Mouse (Mus musculus) forebrain, embryonic 11.5 days (tissue): ENCODE measurements at regions not wholly inside any gene's neighbourhood (a gene's known extent, or its start where the extent isn't known, plus 50 kb on each side); places are given as distances from the start of the nearest gene placed in this dataset.

Experiments
- ATAC-seq: fragments of 200-750 bp; cut with Nextera tagmentation; replicated peaks from 2 replicates; pipeline ENCODE4 v1.8.0; 2017; ENCODE audit warnings: moderate TSS enrichment; ENCODE audit not compliant: low FRiP score
- DNase-seq: peaks from one replicate; pipeline ENCODE4 v3.0.0-alpha.2; 2017; ENCODE audit warnings: low spot score
- H3K27ac ChIP-seq: fragments of 300-500 bp; sonication (generic); 2 replicates; pipeline ENCODE4 v1.5.1; 2014; ENCODE audit warnings: low read depth, low read length
- H3K27me3 ChIP-seq: fragments of 300-500 bp; sonication (generic); 2 replicates; pipeline ENCODE4 v1.6.1; 2014; ENCODE audit warnings: mild to moderate bottlenecking, low read length, mixed read lengths; ENCODE audit not compliant: control insufficient read depth, insufficient read depth
- H3K36me3 ChIP-seq: fragments of 300-500 bp; sonication (generic); 2 replicates; pipeline ENCODE4 v1.6.1; 2014; ENCODE audit warnings: mild to moderate bottlenecking, low read length, moderate library complexity, mixed read lengths; ENCODE audit not compliant: control insufficient read depth, insufficient read depth
- H3K4me1 ChIP-seq: fragments of 300-500 bp; sonication (generic); replicated peaks from 2 replicates; pipeline ENCODE4 v1.6.1; 2014; ENCODE audit warnings: low read length, mixed read lengths; ENCODE audit not compliant: control insufficient read depth, insufficient read depth
- H3K4me2 ChIP-seq: fragments of 300-500 bp; sonication (generic); 2 replicates; pipeline ENCODE4 v1.6.1; 2014; ENCODE audit warnings: low read depth, mild to moderate bottlenecking, low read length, moderate library complexity, mixed read lengths; ENCODE audit not compliant: severe bottlenecking
- H3K4me3 ChIP-seq: fragments of 300-500 bp; sonication (generic); 2 replicates; pipeline ENCODE4 v1.5.1; 2014; ENCODE audit warnings: low read depth, low read length
- H3K9ac ChIP-seq: fragments of 300-500 bp; sonication (generic); 2 replicates; pipeline ENCODE4 v1.6.1; 2014; ENCODE audit warnings: low read length
- H3K9me3 ChIP-seq: fragments of 300-500 bp; sonication (generic); 2 replicates; pipeline ENCODE4 v1.6.1; 2016; ENCODE audit warnings: low read length, mixed read lengths; ENCODE audit not compliant: control insufficient read depth
- WGBS: fragments of 180-500 bp; shearing (Covaris S2); extraction: QIAGEN DNeasy Blood & Tissue Kit; methylation state at CpG from one replicate; pipeline ENCODE4 v1.1.7; 2014; 5-methylcytosine and 5-hydroxymethylcytosine counted together

DNA sequence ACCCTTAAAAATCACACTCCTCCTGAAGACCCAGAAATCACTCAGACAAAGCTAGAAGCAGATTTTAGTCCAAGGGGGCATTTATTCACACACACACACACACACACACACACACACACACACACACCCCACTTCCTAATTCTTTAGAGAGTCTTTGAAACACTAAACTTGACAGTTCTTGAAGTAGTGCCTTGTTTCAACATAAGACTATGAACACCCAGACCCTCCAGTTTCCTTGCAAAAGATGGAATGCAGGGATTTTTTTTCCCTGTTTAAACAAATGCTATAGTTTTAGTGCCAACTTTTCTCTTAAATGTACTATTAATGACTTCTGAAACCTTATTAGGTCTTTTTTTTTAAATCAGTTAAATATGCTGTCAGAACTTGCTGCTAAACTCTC is 279.2 kb upstream of the Fat1 start:
- Histone ChIP-seq H3K27ac (no peak overlapping the region), H3K4me1 (no peaks in the 10 kb centered on the region), H3K4me3 (no peak overlapping the region), H3K27me3 (no peaks in the 10 kb centered on the region), H3K4me2 (no peak overlapping the region), H3K9me3 (no peaks in the 10 kb centered on the region), H3K9ac (no peak overlapping the region), H3K36me3 (no peaks in the 10 kb centered on the region)
- DNase-seq: no peak
- no peak for ATAC-seq

DNA sequence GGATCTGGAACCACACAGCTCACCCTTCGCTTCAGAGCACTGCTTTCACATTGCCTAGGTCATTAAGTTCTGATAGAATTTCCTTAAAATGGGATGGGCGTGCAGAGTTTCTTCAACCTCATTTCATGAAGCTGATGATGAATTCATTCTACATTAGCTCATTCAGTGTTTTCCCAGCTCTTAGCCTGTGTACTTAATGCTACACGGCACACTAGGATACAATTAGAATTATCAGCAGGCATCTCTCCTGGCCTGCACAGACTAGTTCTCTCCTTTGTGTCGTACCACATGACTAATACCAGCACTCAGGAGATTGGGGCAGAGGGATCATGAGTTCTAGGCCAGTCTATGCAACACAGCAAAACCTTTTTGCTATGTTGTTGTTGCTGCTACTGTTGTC is 278.8 kb upstream of the Fat1 start:
- Histone ChIP-seq H3K4me2 (no peak overlapping the region), H3K36me3 (no peaks in the 10 kb centered on the region), H3K4me3 (no peak overlapping the region), H3K9me3 (no peaks in the 10 kb centered on the region), H3K27me3 (no peaks in the 10 kb centered on the region), H3K9ac (no peak overlapping the region), H3K27ac (no peak overlapping the region), H3K4me1 (no peaks in the 10 kb centered on the region)
- DNase-seq: no peak
- no peak for ATAC-seq
- 82% methylated on average over 4 of the region's 4 CpGs for WGBS

GRCm38 (mm10) chr8:44661696-44662095 is 273.6 kb upstream of the Fat1 start:
- H3K4me1 ChIP-seq: no peaks in the 10 kb centered on the region
- H3K4me3 ChIP-seq: no peak overlapping the region
- no peaks in the 10 kb centered on the region for H3K9me3 ChIP-seq
- WGBS: 79% methylated on average over 2 of the region's 2 CpGs
- no peak overlapping the region for H3K9ac ChIP-seq
- no peak for ATAC-seq
- H3K27ac ChIP-seq: no peak overlapping the region
- no peak overlapping the region for H3K4me2 ChIP-seq
- no peak for DNase-seq
- no peaks in the 10 kb centered on the region for H3K36me3 ChIP-seq
- no peaks in the 10 kb centered on the region for H3K27me3 ChIP-seq

GRCm38 (mm10) chr8:44687126-44687525 is 248.1 kb upstream of the Fat1 start:
- Histone ChIP-seq H3K36me3 (no peaks in the 10 kb centered on the region), H3K4me1 (no peaks in the 10 kb centered on the region), H3K9ac (no peak overlapping the region), H3K9me3 (no peaks in the 10 kb centered on the region), H3K4me3 (no peak overlapping the region), H3K27ac (no peak overlapping the region), H3K4me2 (no peak overlapping the region), H3K27me3 (no peaks in the 10 kb centered on the region)
- 93% methylated on average over 9 of the region's 9 CpGs for WGBS
- DNase-seq (no peak), ATAC-seq (no peak)

DNA sequence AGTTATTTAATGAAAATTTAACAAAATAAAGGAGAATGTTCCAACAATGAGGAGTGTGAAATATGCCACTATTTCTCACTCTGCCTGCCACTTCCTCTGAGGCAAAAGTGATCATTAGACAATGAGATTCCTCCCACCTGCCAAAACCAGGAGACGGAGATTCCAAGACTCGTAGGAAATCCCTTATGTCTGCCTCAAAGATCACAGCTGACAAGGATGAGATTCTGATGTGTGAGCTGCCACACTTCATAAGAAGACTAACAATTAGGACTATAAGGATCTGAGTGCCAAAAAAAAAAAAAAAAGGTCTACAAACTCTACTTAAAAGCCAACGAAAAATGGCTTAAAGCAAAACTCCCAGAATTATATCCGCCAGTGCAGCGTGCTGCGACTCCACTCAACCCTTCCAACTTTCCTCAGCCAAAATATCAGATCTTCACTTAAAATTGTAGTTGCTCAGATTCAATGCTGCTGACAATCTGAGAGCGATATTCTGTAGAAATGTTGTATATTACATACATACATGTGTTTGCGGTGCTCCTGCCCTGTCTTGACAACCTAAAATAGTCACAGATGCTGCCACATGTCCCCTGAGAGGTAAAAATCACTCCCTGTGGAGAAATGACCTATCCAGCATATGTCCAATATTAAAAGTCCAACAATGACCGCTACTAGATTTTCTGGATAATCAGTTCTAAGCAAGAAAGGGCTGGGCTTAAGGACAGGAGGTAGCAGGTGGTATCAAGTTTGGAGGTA is 245.2 kb upstream of the Fat1 start:
- Histone ChIP-seq H3K9me3 (no peaks in the 10 kb centered on the region), H3K27me3 (no peaks in the 10 kb centered on the region), H3K4me3 (no peak overlapping the region), H3K27ac (no peak overlapping the region), H3K4me2 (no peak overlapping the region), H3K4me1 (no peaks in the 10 kb centered on the region), H3K9ac (no peak overlapping the region), H3K36me3 (no peaks in the 10 kb centered on the region)
- 92% methylated on average over 9 of the region's 9 CpGs for WGBS
- DNase-seq (no peak), ATAC-seq (no peak)

- 87% methylated on average over 4 of the region's 4 CpGs for WGBS
- Histone ChIP-seq H3K4me3 (no peak overlapping the region), H3K27me3 (no peaks in the 10 kb centered on the region), H3K9ac (no peak overlapping the region), H3K4me2 (no peak overlapping the region), H3K4me1 (no peaks in the 10 kb centered on the region), H3K27ac (no peak overlapping the region), H3K36me3 (no peaks in the 10 kb centered on the region), H3K9me3 (no peaks in the 10 kb centered on the region)
- DNase-seq: no peak
- ATAC-seq: no peak
Measured at GRCm38 (mm10) chr8:44690593-44690950, 244.7 kb upstream of the Fat1 start.

GRCm38 (mm10) chr8:44691140-44691539 is 244.1 kb upstream of the Fat1 start:
- no peaks in the 10 kb centered on the region; the same call in 1 of the 2 replicates for H3K4me1 ChIP-seq
- no peak for ATAC-seq

GRCm38 (mm10) chr8:44692036-44692688 is 243.1 kb upstream of the Fat1 start:
- Histone ChIP-seq H3K27me3 (no peaks in the 10 kb centered on the region), H3K9ac (no peak overlapping the region), H3K4me1 (no peaks in the 10 kb centered on the region; the same call in 1 of the 2 replicates), H3K36me3 (no peaks in the 10 kb centered on the region), H3K4me2 (no peak overlapping the region), H3K27ac (no peak overlapping the region), H3K9me3 (no peaks in the 10 kb centered on the region), H3K4me3 (no peak overlapping the region)
- DNase-seq: no peak
- WGBS: 86% methylated on average over 8 of the region's 8 CpGs
- ATAC-seq: no peak

More at GRCm38 (mm10) chr8:44691140-44691539, 244.1 kb upstream of the Fat1 start:
- Histone ChIP-seq H3K9ac (no peak overlapping the region), H3K36me3 (no peaks in the 10 kb centered on the region), H3K4me2 (no peak overlapping the region), H3K9me3 (no peaks in the 10 kb centered on the region), H3K27me3 (no peaks in the 10 kb centered on the region), H3K27ac (no peak overlapping the region), H3K4me3 (no peak overlapping the region)
- 77% methylated on average over 7 of the region's 7 CpGs for WGBS
- DNase-seq: no peak

- no peaks in the 10 kb centered on the region for H3K36me3 ChIP-seq
- H3K4me3 ChIP-seq: no peak overlapping the region
- no peaks in the 10 kb centered on the region for H3K27me3 ChIP-seq
- DNase-seq (no peak), ATAC-seq (no peak)
- H3K9me3 ChIP-seq: no peaks in the 10 kb centered on the region
- no peak overlapping the region for H3K9ac ChIP-seq
- no peaks in the 10 kb centered on the region; the same call in 1 of the 2 replicates for H3K4me1 ChIP-seq
- 74% methylated on average over 9 of the region's 9 CpGs for WGBS
- H3K4me2 ChIP-seq: no peak overlapping the region
- H3K27ac ChIP-seq: no peak overlapping the region
Measured at GRCm38 (mm10) chr8:44694861-44695260, 240.4 kb upstream of the Fat1 start.
